Mouse (Mus musculus) myocyte (in vitro differentiated cells): ENCODE measurements at regions not wholly inside any gene's neighbourhood (a gene's known extent, or its start where the extent isn't known, plus 50 kb on each side); places are given as distances from the start of the nearest gene placed in this dataset.

Experiments
- CEBPB ChIP-seq: IDR thresholded peaks from 2 replicates; pipeline ENCODE4 v1.6.1; 2011; ENCODE audit warnings: mild to moderate bottlenecking, moderate library complexity; ENCODE audit not compliant: poor library complexity, insufficient read depth, severe bottlenecking
- E2F4 ChIP-seq: IDR thresholded peaks from one replicate; pipeline ENCODE4 v1.6.1; 2011; ENCODE audit warnings: mild to moderate bottlenecking, control low read depth, moderate library complexity; ENCODE audit not compliant: insufficient read depth
- MAX ChIP-seq: IDR thresholded peaks from one replicate; pipeline ENCODE4 v1.6.1; 2011; ENCODE audit warnings: low read depth, mild to moderate bottlenecking, control low read depth
- MYOD1 ChIP-seq, 3 experiments: IDR thresholded peaks; one replicate each; pipeline ENCODE4 v1.6.1; 2011; ENCODE audit warnings: control low read depth in 2 of 3, low read depth in 2 of 3, mild to moderate bottlenecking in 2 of 3, moderate library complexity in 1 of 3; ENCODE audit not compliant: insufficient read length in 2 of 3, control insufficient read depth in 1 of 3
- MYOG ChIP-seq, 3 experiments: IDR thresholded peaks; one replicate each; pipeline ENCODE4 v1.6.1; 2011; ENCODE audit warnings: control low read depth in 2 of 3, low read depth in 2 of 3, mild to moderate bottlenecking in 2 of 3; ENCODE audit not compliant: insufficient read length in 2 of 3, control insufficient read depth in 1 of 3, insufficient read depth in 1 of 3
- POLR2A ChIP-seq: IDR thresholded peaks from one replicate; pipeline ENCODE4 v1.6.1; 2011; ENCODE audit warnings: low read depth, mild to moderate bottlenecking, control low read depth, moderate library complexity; ENCODE audit not compliant: insufficient read length
- POLR2AphosphoS2 ChIP-seq: IDR thresholded peaks from one replicate; pipeline ENCODE4 v1.6.1; 2011; ENCODE audit warnings: low read depth, control low read depth; ENCODE audit not compliant: insufficient read length
- SRF ChIP-seq: IDR thresholded peaks from one replicate; pipeline ENCODE4 v1.6.1; 2011; ENCODE audit warnings: low read depth; ENCODE audit not compliant: control insufficient read depth, insufficient read length
- TCF12 ChIP-seq: IDR thresholded peaks from one replicate; pipeline ENCODE4 v1.6.1; 2011; ENCODE audit warnings: mild to moderate bottlenecking, control low read depth; ENCODE audit not compliant: poor library complexity, insufficient read depth, severe bottlenecking
- USF1 ChIP-seq: IDR thresholded peaks from one replicate; pipeline ENCODE4 v1.6.1; 2011; ENCODE audit warnings: low read depth, mild to moderate bottlenecking, control low read depth, moderate library complexity

- TF ChIP-seq POLR2A (no peak), MYOD1 (IDR thresholded peaks at IDR 0.05; ENCODE audit: control insufficient read depth in 1 of 3, insufficient read length in 2 of 3, low read depth in 2 of 3) (no peak), E2F4 (no peak), POLR2AphosphoS2 (no peak), TCF12 (no peak), SRF (no peak), CEBPB (no peak), USF1 (no peak), MYOG (IDR thresholded peaks at IDR 0.05; ENCODE audit: control insufficient read depth in 1 of 3, insufficient read depth in 1 of 3, insufficient read length in 2 of 3, low read depth in 2 of 3) (no peak), MAX (no peak)
These were observed 109.4 kb upstream of the Foxa2 start for GRCm38 (mm10) chr2:148156122-148156521.
